Mouse (Mus musculus): ENCODE results near the gene Nags. TPM values are rescaled to one million over a fixed set of nuclear protein-coding genes. Genes with fewer than 3 reads are reported as not detected.

Gene Nags
- total and polyA plus RNA-seq, 3 experiments = 5.4 to 9.7 TPM; not detected in 1

- no peak for DNase-seq (ENCODE audit: low read depth, low spot score)
- Histone ChIP-seq H3K27me3 (ENCODE audit: control insufficient read depth in 1 of 2, insufficient read depth in 2 of 2, low read length in 2 of 2) (no peaks in the 10 kb centered on the region), H3K4me1 (ENCODE audit: control insufficient read depth in 1 of 2, insufficient read depth in 2 of 2, low read length in 2 of 2) (peaks cover 4 to 25% of the 10 kb centered on the region in 2 experiments; a peak in 2 of 4 replicates), H3K36me3 (ENCODE audit: control insufficient read depth in 1 of 2, insufficient read depth in 2 of 2, low read length in 2 of 2) (peaks cover 0 to 9% of the 10 kb centered on the region in 2 experiments; a peak in 2 of 4 replicates), H3K9ac (ENCODE audit: control insufficient read depth, low read depth, low read length, poor library complexity, severe bottlenecking) (no peak overlapping the region), H3K27ac (ENCODE audit: control insufficient read depth, low read depth, low read length) (no peak overlapping the region), H3K9me3 (replicated peaks; ENCODE audit: insufficient read depth, low read length) (no peaks in the 10 kb centered on the region), H3K4me3 (ENCODE audit: control insufficient read depth in 1 of 2, insufficient read depth in 1 of 2, low read depth in 2 of 2, low read length in 2 of 2) (no peak overlapping the region), H3K79me2 (ENCODE audit: control insufficient read depth, insufficient read depth, low read length, poor library complexity) (no peaks in the 10 kb centered on the region)
- no peak for TF ChIP-seq ZC3H11A (IDR thresholded peaks at IDR 0.05; ENCODE audit: low read depth, low read length)
- TF ChIP-seq ZKSCAN1 (IDR thresholded peaks at IDR 0.05; ENCODE audit: low read depth, low read length) = no peak
- TF ChIP-seq MAZ (IDR thresholded peaks at IDR 0.05; ENCODE audit: low read depth, low read length) = no peak
- no peak for TF ChIP-seq BHLHE40 (IDR thresholded peaks at IDR 0.05; ENCODE audit: borderline replicate concordance, low read depth, low read length)
- no peak for TF ChIP-seq KAT2A (conservative IDR thresholded peaks at IDR 0.05; ENCODE audit: low read depth, low read length)
- TF ChIP-seq ZNF384 (IDR thresholded peaks at IDR 0.05; ENCODE audit: low read depth, low read length) = no peak
- no peak for TF ChIP-seq POLR2AphosphoS2 (IDR thresholded peaks at IDR 0.05; ENCODE audit: low read length)
- no peak for TF ChIP-seq POLR2A (IDR thresholded peaks at IDR 0.05; ENCODE audit: control insufficient read depth in 1 of 2, insufficient read depth in 1 of 2, low read depth in 1 of 2, low read length in 2 of 2, poor library complexity in 1 of 2)
- no peak for TF ChIP-seq ZMIZ1 (IDR thresholded peaks at IDR 0.05; ENCODE audit: low read depth, low read length)
- no peak for TF ChIP-seq MXI1 (IDR thresholded peaks at IDR 0.05; ENCODE audit: low read depth, low read length)
- TF ChIP-seq RAD21 (IDR thresholded peaks at IDR 0.05; ENCODE audit: low read depth, low read length) = no peak
- no peak for TF ChIP-seq ETS1 (IDR thresholded peaks at IDR 0.05; ENCODE audit: low read depth, low read length)
- no peak for TF ChIP-seq TBP (IDR thresholded peaks at IDR 0.05; ENCODE audit: low read depth, low read length)
- TF ChIP-seq ELF1 (IDR thresholded peaks at IDR 0.05; ENCODE audit: low read depth, low read length) = no peak
- TF ChIP-seq JUND (IDR thresholded peaks at IDR 0.05; ENCODE audit: low read depth, low read length) = no peak
Measured at GRCm38 (mm10) chr11:102095676-102096075, 49.6 kb upstream of the Nags start.

DNA sequence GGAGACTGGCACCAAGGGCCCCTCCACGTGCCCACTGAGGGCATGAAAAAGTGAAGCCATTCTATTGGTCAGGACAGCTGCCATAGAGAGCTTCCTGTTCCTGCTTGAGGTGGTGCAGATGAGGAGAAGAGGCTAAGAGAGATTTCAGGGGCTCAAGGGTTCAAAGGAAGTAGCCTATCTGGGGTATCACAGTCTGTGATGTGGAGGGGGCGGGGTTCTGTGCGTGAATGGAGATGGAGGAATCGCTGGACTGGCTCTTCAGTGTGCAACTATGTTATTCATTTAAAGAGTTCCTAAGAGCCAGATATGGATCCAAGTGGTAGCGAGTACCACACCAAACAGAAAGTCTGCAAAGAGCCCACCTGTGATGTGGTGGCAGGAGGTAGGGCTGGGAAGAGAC is 48.9 kb upstream of the Nags start:
- no peaks in the 10 kb centered on the region for H3K79me2 ChIP-seq (ENCODE audit: control insufficient read depth, insufficient read depth, low read length, poor library complexity)
- H3K9me3 ChIP-seq (replicated peaks; ENCODE audit: insufficient read depth, low read length) = no peaks in the 10 kb centered on the region
- peak overlapping the region; percentile 44 to 65 for H3K4me3 ChIP-seq (ENCODE audit: control insufficient read depth in 1 of 2, insufficient read depth in 1 of 2, low read depth in 2 of 2, low read length in 2 of 2)
- H3K27me3 ChIP-seq (ENCODE audit: control insufficient read depth in 1 of 2, insufficient read depth in 2 of 2, low read length in 2 of 2) = no peaks in the 10 kb centered on the region
- H3K36me3 ChIP-seq (ENCODE audit: control insufficient read depth in 1 of 2, insufficient read depth in 2 of 2, low read length in 2 of 2) = peaks cover 0 to 9% of the 10 kb centered on the region in 2 experiments; a peak in 2 of 4 replicates
- peak; percentile 82 for DNase-seq (ENCODE audit: low read depth, low spot score)
- peak overlapping the region; percentile 51 for H3K9ac ChIP-seq (ENCODE audit: control insufficient read depth, low read depth, low read length, poor library complexity, severe bottlenecking)
- peak; percentile 55 for TF ChIP-seq USF1 (IDR thresholded peaks at IDR 0.05; ENCODE audit: low read depth, low read length)
- 0 out of 4 replicates have a peak, but pooled peaks of 1 of the 2 experiments have one; percentile 25 for TF ChIP-seq POLR2A (IDR thresholded peaks at IDR 0.05; ENCODE audit: control insufficient read depth in 1 of 2, insufficient read depth in 1 of 2, low read depth in 1 of 2, low read length in 2 of 2, poor library complexity in 1 of 2)
- TF ChIP-seq MAZ (IDR thresholded peaks at IDR 0.05; ENCODE audit: low read depth, low read length) = 0 out of 2 replicates have a peak, but pooled peaks have one; percentile 1
- TF ChIP-seq GABPA (IDR thresholded peaks at IDR 0.05; ENCODE audit: low read depth, low read length) = no peak
- 0 out of 2 replicates have a peak, but pooled peaks have one; percentile 42 for TF ChIP-seq MAX (IDR thresholded peaks at IDR 0.05; ENCODE audit: low read length)
- peak; percentile 42; the same call in 1 of the 2 replicates for TF ChIP-seq ELF1 (IDR thresholded peaks at IDR 0.05; ENCODE audit: low read depth, low read length)
- peaks cover 4 to 25% of the 10 kb centered on the region in 2 experiments; a peak in 2 of 4 replicates for H3K4me1 ChIP-seq (ENCODE audit: control insufficient read depth in 1 of 2, insufficient read depth in 2 of 2, low read length in 2 of 2)
- H3K27ac ChIP-seq (ENCODE audit: control insufficient read depth, low read depth, low read length) = peak overlapping the region; percentile 49

Measured in MEL (cell line).